Mouse (Mus musculus): ENCODE results near the gene Gm49318.
A peak's percentile ranks its signal among the peaks of the same experiment; 100 is the strongest.

Gm49318 gene

DNA sequence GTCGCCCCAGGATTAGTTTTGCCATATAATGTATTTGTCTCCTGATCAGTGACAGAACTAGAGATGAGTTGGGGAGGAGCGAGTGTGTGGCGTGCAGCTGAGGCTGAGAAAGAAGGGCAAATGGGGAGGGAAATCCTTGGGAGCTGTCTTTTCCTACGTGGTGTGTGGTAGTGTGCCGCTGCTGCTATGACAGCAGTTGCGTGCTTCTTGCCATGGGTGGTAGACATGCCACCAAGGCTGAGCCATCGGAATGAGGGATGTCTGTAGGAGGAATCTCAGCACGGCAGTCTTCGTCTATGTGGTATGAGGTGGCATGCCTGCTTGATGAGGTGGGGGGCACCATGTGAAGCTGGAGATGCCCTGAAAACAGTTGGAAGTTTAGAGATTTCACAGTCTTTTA is 40.7 kb downstream of the Gm49318 start:
- DNase-seq (ENCODE audit: low spot score in 2 of 2) = no peak

DNA sequence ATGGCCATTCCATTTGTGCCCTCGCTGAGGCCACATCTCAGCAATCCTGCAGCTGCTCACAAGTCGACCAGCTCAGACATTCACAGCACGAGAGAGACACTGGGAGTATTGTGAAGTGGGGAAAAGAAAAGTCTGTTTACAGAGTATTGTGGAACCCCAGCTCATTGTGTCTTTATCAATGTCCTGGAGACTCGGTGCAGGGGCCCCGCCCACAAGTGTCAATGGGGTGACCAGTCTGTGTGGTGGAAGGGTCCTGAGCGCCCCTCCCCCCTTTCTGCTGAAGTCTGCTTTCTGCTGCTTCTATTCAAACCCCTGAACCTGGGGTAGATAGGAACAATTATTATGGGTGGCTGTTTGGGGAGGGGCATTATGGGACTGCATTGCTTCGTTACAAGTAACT is 42.6 kb downstream of the Gm49318 start:
- DNase-seq (ENCODE audit: low spot score in 2 of 2) = no peak

DNA sequence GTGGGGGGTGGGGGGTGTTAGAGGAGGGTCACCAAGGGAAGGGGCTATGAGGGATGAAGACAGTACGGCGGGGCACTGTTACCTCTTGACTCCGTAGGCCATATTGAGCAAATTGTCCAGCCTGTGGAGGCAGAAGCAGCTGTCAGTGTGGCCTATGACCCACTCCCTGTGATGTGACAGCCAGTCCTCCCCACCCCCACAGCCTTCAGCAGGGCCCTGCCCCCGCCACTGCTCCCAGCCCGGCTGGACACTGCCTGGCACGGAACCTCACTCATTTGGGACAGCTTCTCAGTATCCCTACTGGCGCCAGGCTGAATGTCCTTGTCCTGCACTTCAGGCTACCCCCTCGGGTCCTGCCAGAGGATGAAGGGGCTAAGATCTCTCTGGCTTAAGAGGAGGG is 46.5 kb downstream of the Gm49318 start:
- no peak for DNase-seq (ENCODE audit: low spot score in 2 of 2)

DNA sequence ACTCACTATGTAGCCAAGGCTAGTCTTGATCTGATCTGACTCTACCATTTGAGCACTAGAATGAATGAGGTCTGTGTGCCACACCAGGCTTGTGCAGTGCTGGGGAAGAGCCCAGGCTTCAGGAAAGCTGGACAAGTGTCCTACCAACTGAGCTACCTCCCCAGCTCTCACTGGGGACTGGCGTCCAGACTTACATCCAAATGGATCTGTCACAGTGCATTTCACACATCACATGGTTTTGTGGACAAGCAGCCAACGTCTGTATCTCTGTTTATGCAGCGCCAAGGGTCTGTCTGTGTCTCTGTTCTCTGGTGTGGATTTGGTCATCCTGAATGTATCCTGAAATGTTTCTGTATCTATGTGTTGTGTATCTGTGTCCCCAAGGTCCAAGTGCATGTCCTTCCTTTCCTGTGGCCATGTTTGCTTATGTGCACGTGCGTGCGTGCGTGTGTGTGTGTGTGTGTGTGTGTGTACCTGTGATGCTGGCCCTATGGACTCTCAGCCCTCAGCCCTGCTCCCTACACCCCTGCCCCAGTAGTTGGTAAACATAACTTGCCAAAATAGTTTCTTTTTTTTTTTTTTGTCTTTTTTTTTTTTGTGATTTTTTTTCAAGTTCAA is 53.7 kb downstream of the Gm49318 start:
- DNase-seq (ENCODE audit: low spot score in 2 of 2) = no peak

DNA sequence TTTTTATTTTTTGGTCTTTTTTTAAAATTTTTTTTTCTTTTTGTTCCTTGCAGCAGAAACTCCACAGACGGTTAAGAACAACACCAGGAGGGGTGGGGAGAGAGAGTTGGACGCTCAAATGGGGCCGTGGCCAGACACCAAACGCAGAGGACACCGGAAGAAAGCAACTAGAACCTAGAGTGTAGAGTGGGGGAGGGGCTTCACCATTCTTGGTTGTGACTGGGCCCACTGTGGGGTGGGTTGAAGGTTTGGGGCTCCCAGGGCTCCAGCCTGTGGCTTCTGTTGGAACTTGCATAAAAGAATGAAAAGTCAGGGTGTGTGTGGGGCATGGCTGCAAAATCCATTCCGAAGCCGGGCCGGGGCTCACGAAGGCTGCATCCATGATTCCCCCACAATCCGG is 54.8 kb downstream of the Gm49318 start:
- DNase-seq (ENCODE audit: low spot score in 2 of 2) = no peak

DNA sequence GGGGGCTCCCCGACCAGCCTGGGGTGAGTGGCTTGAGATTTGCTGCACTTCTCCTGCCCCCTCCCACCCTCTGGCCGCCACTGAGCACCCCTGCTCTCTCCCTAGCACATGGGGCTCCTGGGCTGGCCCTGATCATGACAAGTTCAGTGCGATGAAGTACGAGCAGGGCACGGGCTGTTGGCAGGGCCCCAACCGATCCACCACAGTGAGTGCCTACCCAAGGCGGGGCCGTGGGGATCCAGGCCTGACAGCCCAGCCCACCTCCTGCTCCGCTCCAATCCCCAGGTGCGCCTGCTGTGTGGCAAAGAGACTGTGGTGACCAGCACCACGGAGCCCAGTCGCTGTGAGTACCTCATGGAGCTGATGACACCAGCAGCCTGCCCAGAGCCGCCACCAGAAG is 58.3 kb downstream of the Gm49318 start:
- DNase-seq (ENCODE audit: low spot score in 2 of 2) = no peak

DNA sequence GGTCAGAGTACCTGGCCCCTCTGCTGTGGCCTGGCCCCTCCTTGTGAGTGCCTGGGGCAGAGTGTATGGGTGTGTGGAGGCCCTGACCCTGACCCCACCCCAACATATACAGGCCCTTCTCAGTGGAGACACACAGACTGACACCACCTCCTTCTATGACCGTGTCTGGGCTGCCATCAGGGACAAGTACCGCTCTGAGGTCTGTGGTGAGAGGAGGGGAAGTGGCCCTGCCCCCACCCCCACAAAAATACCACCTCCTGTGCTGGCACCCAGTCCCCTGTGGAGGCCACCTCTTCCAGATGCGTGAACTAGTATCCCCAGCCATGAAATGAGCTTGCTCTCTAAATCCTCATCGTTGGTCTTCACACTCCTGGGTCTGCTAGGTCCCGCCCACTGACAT is 60.0 kb downstream of the Gm49318 start:
- no peak for DNase-seq (ENCODE audit: low spot score in 2 of 2)

DNA sequence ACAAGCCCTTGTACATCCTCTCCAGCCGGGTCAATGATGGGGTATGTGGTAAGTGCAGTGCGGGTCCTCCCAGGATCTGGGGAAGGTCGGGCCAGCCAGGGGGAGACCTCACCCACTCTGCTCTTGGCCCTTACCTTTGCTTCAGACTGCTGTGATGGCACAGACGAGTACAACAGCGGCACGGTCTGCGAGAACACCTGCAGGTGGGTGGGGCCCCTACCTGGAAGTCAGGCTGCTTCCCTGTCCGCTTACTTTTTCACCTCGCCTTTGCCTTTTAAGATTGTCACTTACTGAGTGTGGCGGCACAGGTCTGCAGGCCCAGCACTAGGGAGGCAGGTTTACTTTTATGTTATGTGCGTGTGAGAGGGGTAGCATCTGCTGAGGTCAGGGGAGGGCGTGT is 66.5 kb downstream of the Gm49318 start:
- no peak for DNase-seq (ENCODE audit: low spot score in 2 of 2)

DNA sequence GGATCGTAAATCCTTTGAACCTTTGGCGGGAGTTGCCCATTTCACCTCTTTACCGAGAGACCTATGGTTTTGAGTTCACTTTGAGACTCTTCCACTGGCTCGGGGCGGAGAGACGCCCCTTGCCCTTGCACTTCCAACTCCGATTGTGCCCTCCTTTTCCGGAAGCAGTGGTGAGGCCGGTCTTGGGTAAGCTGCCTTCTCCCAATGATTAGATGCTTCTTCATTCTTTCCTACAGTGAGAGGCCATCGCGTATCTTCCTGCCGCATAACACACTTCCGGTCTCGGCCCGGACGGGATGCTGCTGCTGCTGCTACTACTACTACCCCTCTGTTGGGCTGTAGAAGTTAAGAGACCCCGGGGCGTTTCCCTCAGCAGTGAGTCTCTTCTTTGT is 67.9 kb downstream of the Gm49318 start:
- peak in 1 of 2 experiments; percentile 19 for DNase-seq (ENCODE audit: low spot score in 2 of 2)

DNA sequence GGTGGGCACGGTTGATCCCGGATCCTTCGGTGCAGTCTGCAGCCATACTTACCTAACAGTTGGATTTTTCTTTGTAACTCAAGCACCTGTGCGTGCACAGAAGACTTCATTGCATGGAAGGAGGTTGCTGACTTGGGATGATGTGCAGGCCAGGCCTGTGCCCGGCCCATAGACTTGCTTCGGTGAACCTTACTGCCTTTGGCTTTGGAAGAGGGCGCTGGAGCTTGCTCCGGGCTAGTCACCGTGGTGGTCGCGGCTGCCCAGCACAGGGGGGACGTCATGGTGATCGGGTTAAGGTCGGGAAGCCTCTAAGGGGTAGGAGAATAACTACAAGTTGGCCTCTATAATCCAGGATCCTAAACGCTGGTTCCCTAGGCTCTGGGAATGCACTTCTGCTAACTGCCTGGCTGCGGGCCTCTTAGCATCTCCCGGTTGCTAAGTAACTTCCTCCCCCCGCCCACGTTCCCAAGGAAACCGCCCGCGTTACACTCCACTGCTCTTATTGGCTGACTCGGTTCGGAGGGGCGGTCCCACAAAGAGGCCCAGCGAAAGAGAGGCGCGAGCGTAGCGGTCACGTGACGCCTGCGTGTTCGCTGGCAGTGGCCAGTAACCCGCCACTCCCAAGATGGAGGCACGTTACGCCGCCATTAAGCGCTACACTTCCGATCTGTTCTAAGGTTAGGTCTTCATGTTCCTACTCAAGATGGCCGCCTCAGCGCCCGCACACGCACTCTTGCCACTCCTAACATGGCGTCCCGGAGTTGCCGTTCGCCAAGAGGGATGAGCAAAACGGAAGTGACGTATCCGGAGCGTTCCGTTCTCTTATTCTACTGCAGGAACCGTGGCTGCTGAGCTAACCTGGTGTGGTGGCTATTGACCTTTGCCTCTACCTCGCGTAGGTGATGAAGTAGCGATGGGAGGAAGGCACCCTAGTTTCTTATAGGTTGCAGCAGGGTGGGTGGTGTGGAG is 68.6 kb downstream of the Gm49318 start, which contains the start of the genes Ccdc151 and Prkcsh:
Ccdc151 (minus strand) TSS at position 441 of the 969 bp plus-strand sequence.
Prkcsh (plus strand) TSS at position 613 of the 969 bp plus-strand sequence.
- peak; percentile 94 to 97 for DNase-seq (ENCODE audit: low spot score in 2 of 2)

DNA sequence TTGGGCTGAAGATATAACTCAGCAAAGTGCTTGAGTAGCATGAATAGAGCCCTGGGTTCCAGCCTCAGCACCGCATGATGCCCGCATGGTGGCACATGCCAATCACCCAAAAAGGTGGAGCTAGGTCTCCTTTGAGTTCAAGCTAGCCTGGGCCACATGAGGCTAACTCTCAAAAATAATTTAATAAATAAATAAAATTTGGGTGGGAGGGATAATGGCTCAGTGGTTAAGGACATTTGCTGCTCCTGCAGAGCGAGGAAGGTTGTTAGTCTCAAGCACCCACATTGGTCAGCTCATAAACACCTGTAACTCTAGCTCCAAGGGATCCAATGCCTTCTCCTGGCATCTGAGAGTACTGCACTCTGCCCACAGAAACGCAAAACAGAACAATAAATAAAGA is 69.4 kb downstream of the Gm49318 start:
- DNase-seq (ENCODE audit: low spot score in 2 of 2) = no peak

DNA sequence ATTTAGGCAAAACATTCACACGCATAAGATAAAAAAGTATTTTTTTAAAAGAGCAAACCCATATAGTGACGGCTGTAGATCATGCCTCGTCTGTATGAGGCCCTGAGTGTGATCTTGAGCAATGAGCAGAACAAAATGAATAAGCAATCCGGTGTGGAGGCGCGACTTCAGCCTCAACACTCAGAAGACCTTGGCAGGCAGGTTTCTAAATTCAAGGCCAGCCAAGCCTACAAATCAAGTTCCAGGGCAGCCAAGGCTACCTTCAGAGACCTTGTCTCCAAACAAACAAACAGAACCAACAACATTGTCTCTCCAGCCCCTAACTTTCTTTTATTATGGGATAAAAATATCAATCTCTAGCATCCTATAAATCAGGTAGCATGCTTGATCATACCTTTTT is 70.8 kb downstream of the Gm49318 start:
- no peak for DNase-seq (ENCODE audit: low spot score in 2 of 2)

DNA sequence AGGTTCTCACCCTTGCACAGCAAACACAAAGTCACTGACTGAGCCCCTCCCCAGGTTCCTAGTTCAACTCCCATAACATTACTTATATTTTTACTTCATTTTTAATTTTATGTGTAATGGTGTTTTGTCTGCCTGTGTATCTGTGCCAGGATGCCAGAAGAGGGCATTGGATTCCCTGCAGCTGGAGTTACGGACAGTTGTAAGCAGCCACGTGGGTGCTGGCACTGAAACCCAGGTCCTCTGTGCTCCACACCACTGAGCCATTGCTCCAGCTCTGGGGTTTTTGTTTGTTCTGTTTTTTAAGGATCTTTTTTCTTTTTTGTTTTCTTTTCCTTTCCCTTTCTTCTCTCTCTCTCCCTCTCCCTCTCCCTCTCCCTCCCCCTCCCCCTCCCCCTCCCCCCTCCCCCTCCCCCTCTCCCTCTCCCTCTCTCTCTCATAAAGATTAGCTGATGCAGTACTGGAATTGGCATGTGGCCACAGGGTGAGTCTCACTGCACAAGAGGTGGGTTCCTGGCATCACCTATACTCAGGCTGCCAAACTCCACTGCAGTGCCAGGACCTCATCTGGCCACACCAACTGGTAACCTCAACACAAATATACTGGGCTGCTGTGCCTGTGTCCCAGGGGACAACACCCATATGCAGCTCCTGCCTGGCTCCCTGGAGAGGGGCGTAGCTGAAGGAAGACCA is 74.7 kb downstream of the Gm49318 start:
- no peak for DNase-seq (ENCODE audit: low spot score in 2 of 2)

DNA sequence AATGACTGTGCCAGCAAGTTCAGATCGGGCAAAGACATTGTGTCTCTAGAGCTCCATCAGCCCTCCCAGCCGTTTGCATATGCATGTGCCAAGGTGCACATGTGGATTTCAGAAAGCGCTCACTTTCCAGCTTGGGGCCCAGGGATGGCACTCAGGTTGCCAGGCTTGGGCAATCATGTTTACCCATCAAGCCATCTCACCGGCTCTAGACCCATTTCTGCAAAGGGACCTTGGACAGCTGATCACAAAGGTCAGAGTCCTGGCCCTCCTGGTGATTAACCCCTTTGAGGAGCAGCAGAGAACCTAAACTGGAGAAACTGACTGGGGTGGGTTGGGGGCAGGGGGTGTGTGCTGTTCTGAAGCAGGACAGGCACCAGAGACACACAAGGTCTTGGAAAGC is 78.8 kb downstream of the Gm49318 start:
- DNase-seq (ENCODE audit: low spot score in 2 of 2) = no peak

DNA sequence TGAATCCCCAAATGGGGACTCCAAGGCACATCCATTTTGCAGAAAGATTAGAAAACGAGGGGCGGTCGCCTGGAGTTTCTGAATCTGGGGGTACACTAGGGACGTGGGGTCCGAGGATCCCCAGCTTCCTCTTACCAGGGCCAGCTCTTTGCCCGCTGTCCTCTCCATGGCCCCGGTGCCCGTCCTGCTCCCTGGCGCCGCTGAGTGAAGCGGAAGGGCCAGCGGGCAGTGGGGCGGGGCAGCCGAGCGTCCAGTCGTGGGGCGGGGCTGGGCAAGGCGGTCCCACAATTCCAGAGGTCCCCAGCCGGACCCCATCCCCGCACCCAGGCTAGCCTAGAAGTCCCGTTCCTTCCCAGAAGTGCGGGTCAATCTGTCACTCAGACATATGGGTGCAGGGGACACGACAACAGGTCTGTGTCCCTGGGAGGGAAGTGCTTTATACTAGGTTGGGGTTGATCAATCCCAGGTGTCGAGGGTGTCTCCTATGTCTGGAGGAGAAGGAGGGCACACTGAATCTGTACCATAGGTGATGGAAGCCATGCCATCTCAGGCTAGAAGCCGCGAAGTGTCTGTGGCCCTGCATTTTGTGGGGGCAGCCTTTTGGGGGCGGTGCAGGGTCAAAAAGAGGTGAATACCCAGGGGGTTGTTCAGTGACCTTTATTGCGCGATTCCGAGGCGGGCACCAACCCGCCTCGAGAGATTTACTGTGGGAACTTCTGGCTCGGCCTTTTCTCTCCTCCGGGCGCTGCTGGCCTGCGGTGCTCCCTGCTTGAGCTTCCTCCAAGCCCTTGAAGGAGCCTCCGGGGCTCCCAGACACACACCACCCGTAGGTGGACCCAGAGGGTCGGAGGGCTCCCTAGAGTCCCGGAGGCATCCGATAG is 81.6 kb downstream of the Gm49318 start, which contains the start of gene Rgl3:
Rgl3 (minus strand) TSS at position 217 of the 881 bp plus-strand sequence.
- no peak for DNase-seq (ENCODE audit: low spot score in 2 of 2)

DNA sequence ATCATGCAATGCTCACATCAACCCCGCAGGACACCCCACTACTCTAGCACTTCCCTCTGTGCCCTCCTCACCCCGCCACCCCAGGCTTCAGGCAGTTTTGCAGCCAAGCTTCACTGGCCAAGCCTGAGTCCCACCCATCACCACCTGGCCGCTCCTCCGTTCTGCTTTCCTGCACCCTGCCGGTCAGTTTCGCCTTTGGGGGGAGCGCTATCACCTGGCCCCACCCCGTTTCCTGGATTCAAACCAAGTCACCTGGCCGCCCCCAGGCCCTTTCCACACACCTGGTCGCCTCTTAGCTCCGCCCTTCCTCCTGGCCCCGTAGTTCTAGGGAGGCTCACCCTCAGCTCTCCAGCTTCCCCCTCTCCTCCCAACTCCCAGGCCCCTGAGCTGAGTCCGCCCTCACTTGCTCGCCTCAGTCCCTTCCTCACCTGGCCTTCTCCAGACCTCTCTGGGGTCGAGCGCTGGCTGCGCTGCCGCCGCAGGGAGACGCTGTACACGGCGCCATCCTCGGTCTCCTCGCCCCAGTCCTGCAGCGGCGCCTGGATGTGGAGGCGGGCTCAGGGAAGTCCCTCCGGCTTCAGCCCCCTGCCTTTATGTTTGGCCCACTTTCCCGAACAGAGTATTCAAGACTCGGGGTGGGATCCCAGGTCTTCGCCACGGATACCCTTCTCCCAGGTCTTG is 82.5 kb downstream of the Gm49318 start:
- no peak for DNase-seq (ENCODE audit: low spot score in 2 of 2)

DNA sequence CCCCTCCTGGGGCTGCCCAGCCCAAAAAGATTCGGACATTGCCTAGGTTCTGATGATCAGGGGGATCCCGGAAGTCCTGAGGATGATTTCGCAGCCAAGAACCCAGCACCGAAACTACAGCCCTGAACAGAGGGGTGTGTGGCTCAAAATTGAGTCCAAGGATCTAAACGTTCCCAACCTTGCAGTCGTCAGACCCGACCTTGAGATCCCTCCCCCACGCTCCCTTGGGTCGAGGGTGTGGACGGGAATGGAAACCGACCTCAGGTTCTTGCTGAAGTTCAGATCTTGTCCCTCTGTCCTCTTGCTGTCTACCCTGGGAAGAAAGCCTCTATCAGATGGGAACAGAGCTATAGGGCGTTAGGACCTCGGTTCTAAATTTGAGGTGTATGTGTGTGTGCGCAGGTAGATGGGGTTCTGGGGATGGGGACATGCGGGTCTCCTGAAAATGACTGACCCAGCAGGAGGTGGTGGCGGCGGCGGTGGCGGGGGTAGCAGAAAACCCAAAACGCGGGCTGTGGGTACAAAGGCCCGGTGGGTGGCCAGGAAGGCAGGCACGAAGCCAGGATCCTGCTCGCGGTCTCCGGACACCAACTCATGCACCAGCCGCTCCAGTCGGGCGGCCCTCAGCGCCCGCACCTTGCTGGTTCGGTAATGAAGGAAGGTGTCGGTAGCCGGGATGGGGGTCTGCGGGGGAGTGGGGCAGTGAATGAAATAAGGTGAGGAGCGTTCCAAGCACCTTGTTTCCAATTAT is 83.3 kb downstream of the Gm49318 start:
- DNase-seq (ENCODE audit: low spot score in 2 of 2) = no peak
